19 mouse cellular contexts compared by ENCODE assay signal in the genomic region with DNA sequence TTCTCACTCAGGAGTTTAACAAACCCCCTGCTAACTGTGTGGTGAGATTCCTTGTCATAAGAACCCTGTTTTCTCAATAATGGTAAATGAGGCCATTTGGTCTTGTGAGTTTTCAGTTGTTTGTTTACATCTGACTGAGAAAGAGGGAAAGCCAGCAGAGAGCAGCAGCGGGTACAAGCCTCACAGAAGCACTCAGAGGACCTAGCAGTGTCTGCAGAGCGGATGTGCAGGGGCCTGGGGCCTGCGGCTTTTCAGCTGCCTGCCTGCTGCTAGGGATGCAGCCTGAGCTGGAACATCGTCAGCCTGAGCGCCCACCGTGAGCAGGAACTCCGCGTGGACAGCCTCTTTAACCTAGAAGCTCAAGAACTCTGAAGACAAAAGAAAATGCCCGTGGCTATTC.
DNase-seq lines count a peak whose midpoint lies in the region; ATAC-seq lines count a peak whose summit lies in the region.
"Had no signal": no experiment of that assay in that cellular context is flagged by ENCODE, and none has a peak within 500 bp of the region (broad histone marks: within the 10 kb centered on the region; RNA-seq: fewer than 3 reads in every experiment).

No protein-coding gene starts in this region.

- DNase-seq in heart, adult 11 months, result peak; percentile 65
- DNase-seq in heart, adult 18-20 months, result no peak
- DNase-seq in kidney, postnatal 4 days, result peak; percentile 17 to 31
- no peak for DNase-seq in kidney, postnatal 25 days
- peak; percentile 24 for DNase-seq in midbrain, embryonic 14.5 days
- DNase-seq in midbrain, embryonic 10.5 days (ENCODE audit: low spot score), result no peak
- no peak for DNase-seq in adrenal gland, adult (ENCODE audit: inconsistent age in 2 of 2, low spot score in 1 of 2)
- DNase-seq: adrenal gland, postnatal 14 days; B cell, adult 2 months; cerebellum, adult 2 months; heart, adult 2 months; heart, postnatal 10 days; kidney, adult 8-10 months; left cerebral cortex, postnatal 4 days; right cerebral cortex, adult 18-20 months had no signal

- no peak overlapping the region for H3K4me3 ChIP-seq in midbrain, embryonic 14.5 days (replicated peaks; ENCODE audit: low read depth, low read length)
- no peak overlapping the region for H3K4me3 ChIP-seq in midbrain, embryonic 10.5 days
- H3K4me3 ChIP-seq: forebrain, embryonic 13.5 days; heart, adult 2 months; midbrain, embryonic 13.5 days had no signal

- WGBS in midbrain, embryonic 14.5 days, result 50% methylated on average over 9 of the region's 9 CpGs
- WGBS in midbrain, embryonic 10.5 days, result 38% methylated on average over 9 of the region's 9 CpGs

- H3K9me3 ChIP-seq in midbrain, embryonic 14.5 days (ENCODE audit: control insufficient read depth, low read length), result no peaks in the 10 kb centered on the region
- no peaks in the 10 kb centered on the region for H3K9me3 ChIP-seq in midbrain, embryonic 10.5 days (replicated peaks)
- H3K9me3 ChIP-seq: forebrain, embryonic 13.5 days; midbrain, embryonic 13.5 days had no signal

- H3K27me3 ChIP-seq in midbrain, embryonic 14.5 days (ENCODE audit: control insufficient read depth, insufficient read depth, low read length), result no peaks in the 10 kb centered on the region
- H3K27me3 ChIP-seq in midbrain, embryonic 10.5 days (ENCODE audit: low read depth, poor library complexity, severe bottlenecking), result no peaks in the 10 kb centered on the region
- H3K27me3 ChIP-seq: forebrain, embryonic 13.5 days; midbrain, embryonic 13.5 days had no signal

- no peaks in the 10 kb centered on the region for H3K4me1 ChIP-seq in midbrain, embryonic 14.5 days (ENCODE audit: control insufficient read depth, insufficient read depth, low read length)
- H3K4me1 ChIP-seq in midbrain, embryonic 10.5 days, result peaks cover 4% of the 10 kb centered on the region; the same call in 1 of the 2 replicates
- H3K4me1 ChIP-seq: midbrain, embryonic 13.5 days had no signal

- ATAC-seq in midbrain, embryonic 14.5 days (ENCODE audit: low FRiP score, low TSS enrichment), result no peak
- ATAC-seq: forebrain, embryonic 13.5 days; hindbrain, embryonic 16.5 days; midbrain, embryonic 13.5 days had no signal

- H3K9ac ChIP-seq in midbrain, embryonic 14.5 days (replicated peaks; ENCODE audit: low read length), result no peak overlapping the region
- H3K9ac ChIP-seq: forebrain, embryonic 13.5 days; liver, embryonic 14.5 days; midbrain, embryonic 13.5 days had no signal

- no peak overlapping the region for H3K4me2 ChIP-seq in midbrain, embryonic 14.5 days (ENCODE audit: low read length)
- H3K4me2 ChIP-seq: forebrain, embryonic 13.5 days; midbrain, embryonic 13.5 days had no signal

- H3K36me3 ChIP-seq in midbrain, embryonic 14.5 days (ENCODE audit: control insufficient read depth, insufficient read depth, low read length), result peaks cover 8% of the 10 kb centered on the region; the same call in 1 of the 2 replicates
- peaks cover 18% of the 10 kb centered on the region for H3K36me3 ChIP-seq in midbrain, embryonic 10.5 days

- no peak overlapping the region for H3K27ac ChIP-seq in midbrain, embryonic 14.5 days (replicated peaks; ENCODE audit: low read depth, low read length)
- no peak overlapping the region for H3K27ac ChIP-seq in midbrain, embryonic 10.5 days (replicated peaks)
- H3K27ac ChIP-seq: forebrain, embryonic 13.5 days; heart, adult 2 months; liver, embryonic 14.5 days; midbrain, embryonic 13.5 days had no signal

Comparison
In these comparisons a context has a peak if more than half of its experiments do, and no peak if none do; other contexts are left out.
1. DNase-seq: peak in heart, adult 11 months (single experiment), kidney, postnatal 4 days (2 of 2) and midbrain, embryonic 14.5 days (single experiment); none in heart, adult 18-20 months (0 of 2), kidney, postnatal 25 days (0 of 2), midbrain, embryonic 10.5 days (single experiment) and adrenal gland, adult (0 of 2).